Mouse (Mus musculus) limb, embryonic 15.5 days (tissue): ENCODE measurements at regions not wholly inside any gene's neighbourhood (a gene's known extent, or its start where the extent isn't known, plus 50 kb on each side); places are given as distances from the start of the nearest gene placed in this dataset.
A peak's percentile ranks its signal among the peaks of the same experiment; 100 is the strongest.

ENCODE experiments used
- ATAC-seq: fragments of 200-750 bp; cut with Nextera tagmentation; 2 replicates; pipeline ENCODE4 v1.8.0; 2017; ENCODE audit warnings: low read depth, moderate TSS enrichment; ENCODE audit not compliant: insufficient number of reproducible peaks, low FRiP score, low TSS enrichment
- H3K27ac ChIP-seq: fragments of 300-500 bp; sonication (generic); 2 replicates; pipeline ENCODE4 v1.5.1; 2015; ENCODE audit warnings: moderate library complexity, mild to moderate bottlenecking, inconsistent platforms
- H3K27me3 ChIP-seq: fragments of 300-500 bp; sonication (generic); 2 replicates; pipeline ENCODE4 v1.6.1; 2015; ENCODE audit warnings: inconsistent platforms
- H3K36me3 ChIP-seq: fragments of 300-500 bp; sonication (generic); 2 replicates; pipeline ENCODE4 v1.6.1; 2015; ENCODE audit warnings: inconsistent platforms
- H3K4me1 ChIP-seq: fragments of 300-500 bp; sonication (generic); 2 replicates; pipeline ENCODE4 v1.6.1; 2015; ENCODE audit warnings: inconsistent platforms
- H3K4me2 ChIP-seq: fragments of 300-500 bp; sonication (generic); 2 replicates; pipeline ENCODE4 v1.6.1; 2015; ENCODE audit warnings: mild to moderate bottlenecking, inconsistent platforms
- H3K4me3 ChIP-seq: fragments of 300-500 bp; sonication (generic); 2 replicates; pipeline ENCODE4 v1.5.1; 2015; ENCODE audit warnings: mild to moderate bottlenecking, inconsistent platforms
- H3K9ac ChIP-seq: fragments of 300-500 bp; sonication (generic); 2 replicates; pipeline ENCODE4 v1.6.1; 2015; ENCODE audit warnings: inconsistent platforms
- H3K9me3 ChIP-seq: fragments of 300-500 bp; sonication (generic); 2 replicates; pipeline ENCODE4 v1.6.1; 2016; ENCODE audit warnings: inconsistent platforms
- WGBS: fragments of 180-500 bp; shearing (Covaris S2); methylation state at CpG from one replicate; pipeline ENCODE4 v1.1.7; 2015; 5-methylcytosine and 5-hydroxymethylcytosine counted together

- Histone ChIP-seq H3K9ac (no peak overlapping the region), H3K36me3 (no peaks in the 10 kb centered on the region), H3K4me1 (no peaks in the 10 kb centered on the region), H3K27ac (no peak overlapping the region), H3K4me2 (no peak overlapping the region), H3K4me3 (no peak overlapping the region), H3K27me3 (no peaks in the 10 kb centered on the region), H3K9me3 (no peaks in the 10 kb centered on the region)
- no peak for ATAC-seq
- 34% methylated on average over 2 of the region's 2 CpGs for whole genome bisulfite sequencing
These were observed 75.5 kb downstream of the Trib2 start for GRCm38 (mm10) chr12:15741219-15741618.

DNA sequence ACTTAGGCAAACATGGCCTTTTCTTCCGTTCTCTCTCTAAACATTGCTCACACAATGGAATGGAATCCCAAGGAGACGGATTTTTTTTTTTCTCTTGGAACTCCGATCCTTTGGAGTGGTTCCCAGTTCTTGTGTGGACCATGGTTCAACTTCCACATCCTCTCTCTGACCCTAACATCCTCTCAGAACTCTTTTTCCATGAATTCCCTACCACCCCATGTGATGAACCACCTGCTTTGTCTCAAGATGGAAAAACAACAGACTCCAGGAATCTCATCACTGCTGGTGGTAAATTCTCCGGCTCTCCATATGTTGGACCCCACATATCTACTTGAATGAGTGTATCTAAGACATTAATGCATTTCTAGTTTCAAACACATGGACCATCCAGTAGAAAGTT is 77.7 kb downstream of the Trib2 start:
- H3K9ac ChIP-seq, result no peak overlapping the region
- no peak for ATAC-seq
- no peaks in the 10 kb centered on the region for H3K9me3 ChIP-seq
- 69% methylated on average over 4 of the region's 4 CpGs for WGBS
- H3K27me3 ChIP-seq, result no peaks in the 10 kb centered on the region
- no peak overlapping the region for H3K4me3 ChIP-seq
- no peaks in the 10 kb centered on the region for H3K4me1 ChIP-seq
- no peak overlapping the region for H3K4me2 ChIP-seq
- H3K36me3 ChIP-seq, result no peaks in the 10 kb centered on the region
- H3K27ac ChIP-seq, result no peak overlapping the region

DNA sequence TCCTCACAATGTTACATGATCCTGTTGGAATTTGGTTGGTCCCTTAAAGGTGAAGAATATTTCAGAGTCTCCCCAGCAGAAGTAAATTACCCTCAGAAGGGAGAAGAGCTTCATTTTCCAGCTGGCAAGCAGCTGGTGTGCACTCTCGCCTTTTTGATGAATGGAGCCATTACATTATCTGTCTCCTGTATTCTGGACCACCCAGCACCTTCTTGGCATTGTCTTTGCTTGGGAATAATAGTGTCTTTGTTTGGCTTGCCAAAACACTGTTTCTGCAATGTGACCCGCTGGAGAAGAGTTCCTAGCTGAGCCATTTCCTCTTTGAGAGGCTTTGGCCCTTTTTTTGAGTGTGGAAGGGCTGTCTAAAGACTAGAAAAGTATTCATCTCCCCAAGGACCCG is 85.5 kb downstream of the Trib2 start:
- Histone ChIP-seq H3K4me2 (no peak overlapping the region), H3K36me3 (no peaks in the 10 kb centered on the region), H3K9me3 (no peaks in the 10 kb centered on the region), H3K9ac (no peak overlapping the region), H3K27ac (no peak overlapping the region), H3K4me3 (no peak overlapping the region), H3K27me3 (no peaks in the 10 kb centered on the region), H3K4me1 (peaks cover 3% of the 10 kb centered on the region; the same call in 1 of the 2 replicates)
- ATAC-seq, result no peak
- 60% methylated on average over 3 of the region's 3 CpGs for WGBS

- H3K27ac ChIP-seq, result no peak overlapping the region
- H3K36me3 ChIP-seq, result no peaks in the 10 kb centered on the region
- 54% methylated on average over 3 of the region's 3 CpGs for WGBS
- no peaks in the 10 kb centered on the region for H3K9me3 ChIP-seq
- H3K9ac ChIP-seq, result no peak overlapping the region
- no peak overlapping the region for H3K4me2 ChIP-seq
- peaks cover 3% of the 10 kb centered on the region; the same call in 1 of the 2 replicates for H3K4me1 ChIP-seq
- no peak for ATAC-seq
- no peak overlapping the region for H3K4me3 ChIP-seq
- H3K27me3 ChIP-seq, result no peaks in the 10 kb centered on the region
These were observed 87.0 kb downstream of the Trib2 start for GRCm38 (mm10) chr12:15729696-15730095.

- Histone ChIP-seq H3K4me1 (peaks cover 3% of the 10 kb centered on the region), H3K36me3 (no peaks in the 10 kb centered on the region), H3K4me3 (no peak overlapping the region), H3K27me3 (no peaks in the 10 kb centered on the region), H3K9me3 (no peaks in the 10 kb centered on the region), H3K4me2 (no peak overlapping the region), H3K27ac (no peak overlapping the region), H3K9ac (no peak overlapping the region)
- WGBS, result 18% methylated on average over 6 of the region's 6 CpGs
- no peak for ATAC-seq
These were observed 93.2 kb downstream of the Trib2 start for GRCm38 (mm10) chr12:15723529-15723928.

DNA sequence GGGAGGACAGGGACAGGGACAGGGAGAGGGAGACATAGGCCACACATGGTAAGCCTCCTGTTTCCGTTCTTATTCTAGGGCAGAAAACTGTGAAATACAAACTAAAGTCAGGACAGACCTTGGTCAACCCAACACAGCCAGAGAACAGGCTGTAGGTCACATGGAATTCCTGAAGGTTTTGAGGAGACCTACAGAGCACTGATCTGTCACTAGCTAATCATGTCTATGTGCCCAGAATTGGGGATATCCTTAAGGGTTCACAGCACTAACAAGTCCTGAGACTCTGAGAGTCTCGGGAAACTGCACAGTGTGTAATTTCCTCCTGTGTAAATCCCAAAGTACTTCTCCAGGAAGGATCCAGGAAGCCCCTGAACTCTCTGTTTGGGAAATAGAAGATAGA is 94.6 kb downstream of the Trib2 start:
- ATAC-seq, result no peak
- no peak overlapping the region for H3K4me2 ChIP-seq
- peaks cover 3% of the 10 kb centered on the region for H3K4me1 ChIP-seq
- H3K27ac ChIP-seq, result no peak overlapping the region
- WGBS, result 79% methylated on average over 2 of the region's 2 CpGs
- no peak overlapping the region for H3K4me3 ChIP-seq
- H3K36me3 ChIP-seq, result no peaks in the 10 kb centered on the region
- H3K9me3 ChIP-seq, result no peaks in the 10 kb centered on the region
- H3K9ac ChIP-seq, result no peak overlapping the region
- no peaks in the 10 kb centered on the region for H3K27me3 ChIP-seq

DNA sequence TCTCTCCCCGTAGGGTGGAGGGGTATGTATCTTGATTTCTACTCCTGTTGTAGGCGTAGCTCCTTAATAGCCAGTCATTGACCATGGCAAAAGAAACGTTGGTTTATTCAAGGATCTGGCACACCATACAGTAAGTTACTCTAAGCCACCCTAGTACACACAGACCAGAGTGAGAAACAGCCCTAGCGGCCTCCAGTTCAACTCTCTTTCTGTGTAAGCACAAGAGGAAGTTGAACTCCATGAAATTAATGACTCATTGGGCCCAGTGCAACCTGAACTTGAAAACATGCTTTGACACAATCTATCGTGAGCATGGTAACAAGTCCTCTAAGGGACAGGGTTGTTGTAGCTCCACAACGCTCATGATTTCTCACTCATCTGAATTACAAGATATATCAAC is 96.6 kb downstream of the Trib2 start:
- Histone ChIP-seq H3K27ac (no peak overlapping the region), H3K27me3 (no peaks in the 10 kb centered on the region), H3K9ac (no peak overlapping the region), H3K9me3 (no peaks in the 10 kb centered on the region), H3K36me3 (no peaks in the 10 kb centered on the region), H3K4me2 (no peak overlapping the region), H3K4me1 (peaks cover 3% of the 10 kb centered on the region), H3K4me3 (no peak overlapping the region)
- WGBS, result 79% methylated on average over 6 of the region's 6 CpGs
- no peak for ATAC-seq

DNA sequence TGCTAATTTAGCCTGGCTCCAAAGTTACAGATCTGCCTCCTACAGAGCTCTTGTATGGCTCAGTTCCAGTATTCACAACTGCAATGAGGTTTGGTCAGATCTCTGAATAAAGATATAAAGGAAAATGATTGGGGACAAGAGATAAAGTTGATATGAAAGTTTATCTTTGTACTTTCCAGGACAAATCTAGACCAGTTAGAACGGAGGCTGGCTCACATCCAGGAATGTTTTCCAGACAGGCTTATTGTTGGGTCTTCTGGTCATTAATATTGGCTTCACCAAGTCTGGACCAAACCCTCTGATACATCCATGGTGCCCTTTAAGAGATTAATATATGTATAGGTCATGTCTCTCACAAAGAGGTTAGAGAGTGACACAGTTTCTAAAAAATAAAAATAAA is 97.9 kb downstream of the Trib2 start:
- H3K9ac ChIP-seq, result no peak overlapping the region
- H3K4me1 ChIP-seq, result peaks cover 3% of the 10 kb centered on the region
- H3K27me3 ChIP-seq, result no peaks in the 10 kb centered on the region
- no peaks in the 10 kb centered on the region for H3K9me3 ChIP-seq
- 61% methylated on average over 1 of the region's 1 CpGs for WGBS
- no peak overlapping the region for H3K4me2 ChIP-seq
- no peak overlapping the region for H3K4me3 ChIP-seq
- H3K36me3 ChIP-seq, result no peaks in the 10 kb centered on the region
- no peak for ATAC-seq
- no peak overlapping the region for H3K27ac ChIP-seq

- no peak for ATAC-seq
- H3K27me3 ChIP-seq, result no peaks in the 10 kb centered on the region
- H3K9me3 ChIP-seq, result no peaks in the 10 kb centered on the region
- WGBS, result 74% methylated on average over 6 of the region's 6 CpGs
- H3K4me1 ChIP-seq, result no peaks in the 10 kb centered on the region
- H3K9ac ChIP-seq, result no peak overlapping the region
- H3K36me3 ChIP-seq, result no peaks in the 10 kb centered on the region
- H3K27ac ChIP-seq, result no peak overlapping the region
- H3K4me2 ChIP-seq, result no peak overlapping the region
- H3K4me3 ChIP-seq, result no peak overlapping the region
These were observed 98.7 kb downstream of the Trib2 start for GRCm38 (mm10) chr12:15717989-15718388.

GRCm38 (mm10) chr12:15717342-15717741 is 99.4 kb downstream of the Trib2 start:
- Histone ChIP-seq H3K4me3 (no peak overlapping the region), H3K27me3 (no peaks in the 10 kb centered on the region), H3K9ac (no peak overlapping the region), H3K27ac (no peak overlapping the region), H3K9me3 (no peaks in the 10 kb centered on the region), H3K4me2 (no peak overlapping the region), H3K36me3 (no peaks in the 10 kb centered on the region), H3K4me1 (no peaks in the 10 kb centered on the region)
- ATAC-seq, result no peak
- 79% methylated on average over 3 of the region's 3 CpGs for WGBS

DNA sequence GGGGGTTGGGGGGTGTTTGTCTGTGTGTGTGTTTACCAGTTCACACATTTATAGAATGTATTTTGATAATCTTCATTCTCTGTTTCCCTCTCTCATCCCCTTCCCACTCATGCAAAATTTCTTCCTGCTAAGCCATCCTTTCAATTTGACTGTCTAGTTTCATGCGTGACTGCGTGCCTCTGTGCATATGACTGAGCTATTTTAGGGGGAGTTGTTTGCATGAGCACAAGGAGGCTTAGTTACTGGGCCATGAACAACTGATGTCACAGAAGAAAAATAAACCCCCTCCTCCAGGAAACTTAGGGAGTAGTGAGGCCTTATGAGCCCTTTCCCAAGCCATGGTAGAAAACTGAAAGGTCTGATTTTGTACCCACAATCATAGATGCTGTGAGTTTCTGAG is 103.1 kb downstream of the Trib2 start:
- H3K4me2 ChIP-seq, result no peak overlapping the region
- 84% methylated on average over 2 of the region's 2 CpGs for WGBS

DNA sequence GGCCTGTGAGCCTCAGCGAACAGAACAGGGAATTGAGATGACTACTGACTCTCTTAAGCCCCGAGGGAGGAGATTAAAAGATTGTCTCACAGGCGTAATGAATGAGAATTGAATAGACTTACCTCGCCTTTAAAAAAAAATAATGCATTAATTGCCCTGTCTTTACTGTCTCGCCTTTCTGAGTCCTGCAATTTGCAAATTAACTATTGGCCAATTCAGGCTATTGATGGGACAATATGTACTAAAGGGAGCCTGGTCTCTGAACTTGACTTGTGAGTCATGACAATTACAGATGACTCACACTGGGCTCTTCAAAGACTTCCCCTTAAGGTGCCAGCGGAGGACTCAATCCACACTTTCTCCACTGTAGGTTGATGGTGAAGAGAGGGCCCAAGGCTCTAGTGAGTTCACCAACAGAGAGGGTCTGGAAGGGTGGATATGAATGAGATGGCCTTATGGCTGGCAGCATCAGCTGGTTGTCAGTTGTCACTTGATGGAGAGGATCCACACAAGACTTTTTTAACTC is 109.1 kb downstream of the Trib2 start:
- Histone ChIP-seq H3K27ac (no peak overlapping the region), H3K9me3 (no peaks in the 10 kb centered on the region), H3K9ac (no peak overlapping the region), H3K27me3 (no peaks in the 10 kb centered on the region), H3K4me3 (no peak overlapping the region), H3K4me1 (no peaks in the 10 kb centered on the region), H3K4me2 (no peak overlapping the region), H3K36me3 (no peaks in the 10 kb centered on the region)
- ATAC-seq, result no peak
- WGBS, result 80% methylated on average over 6 of the region's 6 CpGs

More for the DNA sequence above, 103.1 kb downstream of the Trib2 start:
- Histone ChIP-seq H3K27ac (no peak overlapping the region), H3K4me3 (no peak overlapping the region), H3K9me3 (no peaks in the 10 kb centered on the region), H3K4me1 (no peaks in the 10 kb centered on the region), H3K27me3 (no peaks in the 10 kb centered on the region), H3K36me3 (no peaks in the 10 kb centered on the region), H3K9ac (no peak overlapping the region)
- ATAC-seq, result no peak

DNA sequence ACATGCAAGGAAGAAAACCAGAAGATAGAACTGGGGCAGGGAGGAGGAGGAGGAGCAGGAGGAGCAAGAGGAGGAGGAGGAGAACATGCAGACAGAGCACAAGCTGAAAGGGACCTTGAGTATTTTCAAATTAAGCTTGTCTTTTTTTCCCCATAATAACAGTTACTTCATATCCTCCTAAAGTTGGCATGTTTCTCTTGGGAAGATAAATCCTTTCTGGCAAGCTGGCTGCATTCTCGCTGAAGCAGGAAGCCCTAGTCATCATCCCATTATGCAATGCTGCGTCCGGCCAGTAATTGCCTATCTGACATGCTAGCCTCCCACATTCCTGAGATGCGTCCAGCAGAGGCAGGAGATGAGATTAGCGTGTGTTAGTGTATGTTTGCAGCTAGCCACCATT is 112.3 kb downstream of the Trib2 start:
- Histone ChIP-seq H3K27me3 (no peaks in the 10 kb centered on the region), H3K4me1 (0 out of 2 replicates have a peak, but pooled peaks cover under 1% of the 10 kb centered on the region), H3K9me3 (no peaks in the 10 kb centered on the region), H3K9ac (no peak overlapping the region), H3K4me2 (no peak overlapping the region), H3K36me3 (no peaks in the 10 kb centered on the region), H3K27ac (no peak overlapping the region; the same call in 1 of the 2 replicates), H3K4me3 (no peak overlapping the region)
- WGBS, result 25% methylated on average over 5 of the region's 5 CpGs
- peak; percentile 30; the same call in 1 of the 2 replicates for ATAC-seq
